Mouse (Mus musculus) spleen, postnatal 4 days (tissue): Measurements from ENCODE around the gene Gpr18.
A peak's percentile ranks its signal among the peaks of the same experiment; 100 is the strongest.
"Not testable (repeated sequence)": the region's sequence is repeated elsewhere in the genome, so short reads cannot be mapped to it uniquely, and the experiment has no call there.

Source experiments
- DNase-seq, 2 experiments: peaks; one replicate each; pipeline ENCODE4 v3.0.0; 2022; ENCODE audit warnings: low spot score in 2 of 2

The Gpr18 gene

GRCm38 (mm10) chr14:121893747-121894146, 21.8 kb downstream of the Gpr18 start:
- no peak for DNase-seq

DNA sequence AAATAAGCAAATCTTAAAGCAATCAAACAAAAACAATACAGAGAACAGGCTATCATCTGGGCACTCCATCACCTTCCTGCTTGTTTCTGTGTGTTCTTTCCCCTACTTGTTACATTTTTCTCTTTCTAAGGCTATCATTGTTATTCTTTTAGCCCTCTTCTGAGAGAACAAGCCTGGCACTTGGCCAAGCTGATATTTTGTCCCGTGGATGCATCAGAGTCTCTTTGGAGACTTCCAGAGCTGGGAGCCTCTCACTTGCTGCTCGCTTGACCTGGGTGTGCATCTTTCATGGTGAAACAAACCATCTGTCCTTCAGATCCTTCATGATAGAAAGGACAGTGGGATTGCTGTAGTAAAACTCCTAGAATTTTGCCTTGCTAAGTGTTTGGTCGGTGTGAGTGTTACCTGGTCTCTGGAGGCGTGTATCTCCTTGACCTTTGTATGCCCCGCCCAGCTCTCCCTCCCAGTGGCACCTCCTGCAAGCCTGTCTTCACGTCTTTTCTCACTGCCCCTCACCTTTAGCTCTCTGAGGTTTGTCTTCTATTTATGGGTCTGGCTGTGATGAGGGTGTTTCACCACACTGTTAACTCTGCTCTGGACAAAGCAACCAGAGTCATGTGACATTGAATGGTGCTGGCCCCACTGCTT, 31.3 kb downstream of the Gpr18 start:
- DNase-seq = no peak

- DNase-seq = no peak
Observed at GRCm38 (mm10) chr14:121881211-121881610, 34.4 kb downstream of the Gpr18 start.

GRCm38 (mm10) chr14:121879266-121879840, 36.2 kb downstream of the Gpr18 start:
- no peak for DNase-seq

DNA sequence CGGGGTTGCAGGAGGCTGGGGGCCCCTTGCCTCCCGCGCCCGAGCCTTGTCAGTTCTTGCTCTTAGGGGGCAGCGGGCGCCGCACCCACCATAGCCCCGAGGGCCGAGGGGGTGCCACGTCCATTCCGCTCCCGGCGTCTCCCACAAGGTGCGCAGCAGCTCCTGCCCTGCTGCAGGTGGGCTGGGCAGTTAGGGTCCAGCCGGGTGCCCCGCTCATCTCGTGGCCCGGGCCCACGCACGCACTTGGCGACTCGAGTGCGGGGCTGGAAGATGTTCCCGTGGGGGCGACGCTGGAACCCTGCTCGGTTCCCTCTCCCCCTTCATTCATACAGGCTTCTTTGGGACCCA, 36.7 kb downstream of the Gpr18 start:
- no peak for DNase-seq

- DNase-seq = peak; percentile 97 to 100
Observed at GRCm38 (mm10) chr14:121878176-121878858, 37.3 kb downstream of the Gpr18 start, which contains the start of gene Ubac2. Gene Ubac2, plus strand, starts transcription at chr14:121878620.

- no peak for DNase-seq
Observed at GRCm38 (mm10) chr14:121877640-121878039, 37.9 kb downstream of the Gpr18 start.

GRCm38 (mm10) chr14:121876860-121877259, 38.7 kb downstream of the Gpr18 start:
- no peak for DNase-seq

DNA sequence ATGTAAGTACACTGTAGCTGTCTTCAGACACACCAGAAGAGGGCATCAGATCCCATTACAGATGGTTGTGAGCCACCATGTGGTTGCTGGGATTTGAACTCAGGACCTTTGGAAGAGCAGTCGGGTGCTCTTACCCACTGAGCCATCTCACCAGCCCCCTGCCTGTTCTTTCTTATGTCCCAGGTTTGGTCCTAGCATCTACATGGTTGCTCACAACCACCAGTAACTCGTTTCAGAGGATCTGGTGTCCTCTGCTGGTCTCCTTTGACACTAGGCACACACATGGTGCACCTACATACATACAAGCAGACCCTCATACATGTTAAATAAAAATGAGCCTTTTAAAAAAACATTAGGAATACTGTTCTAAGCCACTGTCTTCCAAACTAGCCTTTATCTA, 39.4 kb downstream of the Gpr18 start:
- DNase-seq = not testable (repeated sequence)

DNA sequence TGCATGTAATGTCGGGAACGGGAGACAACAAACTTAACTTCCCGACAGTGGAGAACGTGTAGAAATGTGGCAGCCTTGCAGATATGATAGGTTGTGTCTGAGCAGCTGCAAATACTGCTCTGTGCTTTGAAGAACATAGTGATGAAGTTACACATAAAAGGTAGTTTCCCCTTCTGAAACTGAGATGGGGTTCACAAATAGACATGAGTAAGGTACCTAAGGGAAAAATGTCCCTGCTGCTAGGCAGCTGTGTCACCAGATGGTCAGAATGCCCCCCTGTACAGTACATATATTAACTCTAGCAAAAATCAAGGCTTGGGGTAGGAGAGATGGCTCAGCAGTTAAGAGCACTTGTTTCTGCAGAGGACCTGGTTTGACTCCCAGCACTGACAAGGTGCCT, 41.9 kb downstream of the Gpr18 start:
- DNase-seq = no peak

GRCm38 (mm10) chr14:121873172-121873571, 42.4 kb downstream of the Gpr18 start:
- DNase-seq = no peak

GRCm38 (mm10) chr14:121872760-121873159, 42.8 kb downstream of the Gpr18 start:
- DNase-seq = no peak

- DNase-seq = no peak
Observed at GRCm38 (mm10) chr14:121869111-121869510, 46.5 kb downstream of the Gpr18 start.

DNA sequence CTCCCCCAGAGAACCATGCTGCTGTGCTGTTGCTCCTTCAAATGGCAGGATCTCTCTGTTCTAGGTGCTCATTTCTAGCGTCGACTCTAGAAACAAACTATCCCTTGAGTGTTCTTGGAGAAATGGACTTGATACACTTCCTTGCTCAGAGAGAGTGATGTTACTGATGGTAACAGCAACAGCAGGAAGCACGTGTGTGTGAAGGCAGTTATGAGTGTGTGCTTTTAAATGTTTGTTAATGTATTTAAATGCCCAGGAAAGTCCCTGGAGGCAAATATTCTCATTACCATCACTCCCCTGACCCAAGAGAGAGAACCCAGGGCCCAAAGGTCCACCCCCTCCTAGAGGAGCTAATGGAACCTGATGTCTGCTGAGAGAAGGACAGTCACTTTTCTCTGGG, 49.0 kb downstream of the Gpr18 start:
- no peak for DNase-seq

- DNase-seq = peak; percentile 74 to 88
Observed at GRCm38 (mm10) chr14:121865162-121865561, 50.4 kb downstream of the Gpr18 start.
